Mouse (Mus musculus): ENCODE measurements around the gene Hist2h2be. TPM values are rescaled to one million over a fixed set of nuclear protein-coding genes. Genes with fewer than 3 reads are reported as not detected.

Gene Hist2h2be
- total and polyA plus RNA-seq, 3 experiments, result 1.8 to 3.2 TPM; not detected in 1

DNA sequence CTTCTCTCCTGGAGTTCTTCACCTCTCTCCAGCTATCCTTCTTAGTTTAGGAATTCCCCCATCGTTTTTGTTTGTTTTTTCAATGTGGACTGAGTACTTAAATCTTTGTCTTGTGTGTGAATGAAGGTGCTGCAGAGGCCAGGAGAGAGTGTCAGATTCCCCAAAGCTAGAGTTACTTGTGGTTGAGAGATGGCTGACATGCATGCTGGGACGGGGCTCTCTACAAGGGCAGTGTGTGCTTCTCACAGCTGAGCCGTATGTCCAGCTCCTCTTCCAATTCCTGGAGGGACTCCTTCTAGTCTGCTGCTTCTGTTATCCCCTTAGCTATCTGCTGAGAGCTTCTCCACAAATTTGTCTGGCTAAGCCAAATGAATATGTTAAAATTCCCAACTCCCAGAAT lies 14.9 kb downstream of the Hist2h2be start:
- Histone ChIP-seq H3K79me2 (ENCODE audit: control insufficient read depth, insufficient read depth, low read length, poor library complexity) (peaks cover 4% of the 10 kb centered on the region; the same call in 1 of the 2 replicates), H3K4me1 (ENCODE audit: control insufficient read depth in 1 of 2, insufficient read depth in 2 of 2, low read length in 2 of 2) (peaks cover 8 to 24% of the 10 kb centered on the region in 2 experiments), H3K27ac (ENCODE audit: control insufficient read depth, low read depth, low read length) (no peak overlapping the region), H3K9ac (ENCODE audit: control insufficient read depth, low read depth, low read length, poor library complexity, severe bottlenecking) (no peak overlapping the region), H3K4me3 (ENCODE audit: control insufficient read depth in 1 of 2, insufficient read depth in 1 of 2, low read depth in 2 of 2, low read length in 2 of 2) (no peak overlapping the region), H3K27me3 (ENCODE audit: control insufficient read depth in 1 of 2, insufficient read depth in 2 of 2, low read length in 2 of 2) (no peaks in the 10 kb centered on the region), H3K9me3 (replicated peaks; ENCODE audit: insufficient read depth, low read length) (no peaks in the 10 kb centered on the region), H3K36me3 (ENCODE audit: control insufficient read depth in 1 of 2, insufficient read depth in 2 of 2, low read length in 2 of 2) (peaks cover 0 to 23% of the 10 kb centered on the region in 2 experiments; a peak in 2 of 4 replicates)
- no peak for TF ChIP-seq SIN3A (IDR thresholded peaks at IDR 0.05; ENCODE audit: low read length)
- TF ChIP-seq MYB (IDR thresholded peaks at IDR 0.05; ENCODE audit: low read depth, low read length), result no peak
- TF ChIP-seq EP300 (IDR thresholded peaks at IDR 0.05; ENCODE audit: low read depth in 1 of 2, low read length in 2 of 2), result no peak
- no peak for TF ChIP-seq ZC3H11A (IDR thresholded peaks at IDR 0.05; ENCODE audit: low read depth, low read length)
- TF ChIP-seq UBTF (IDR thresholded peaks at IDR 0.05; ENCODE audit: borderline replicate concordance, insufficient read depth, low read depth, low read length), result no peak
- TF ChIP-seq E2F4 (IDR thresholded peaks at IDR 0.05; ENCODE audit: borderline replicate concordance, low read depth, low read length), result no peak
- no peak for TF ChIP-seq CHD2 (IDR thresholded peaks at IDR 0.05; ENCODE audit: low read length)
- TF ChIP-seq ELF1 (IDR thresholded peaks at IDR 0.05; ENCODE audit: low read depth, low read length), result no peak
- no peak for TF ChIP-seq NRF1 (IDR thresholded peaks at IDR 0.05; ENCODE audit: insufficient read depth, low read depth, low read length, poor library complexity, severe bottlenecking)
- no peak for TF ChIP-seq POLR2AphosphoS2 (IDR thresholded peaks at IDR 0.05; ENCODE audit: low read length)
- no peak for TF ChIP-seq CTCF (IDR thresholded peaks at IDR 0.05 in 2 of 3, conservative IDR thresholded peaks at IDR 0.05 in 1 of 3; ENCODE audit: control insufficient read depth in 1 of 3, insufficient read depth in 1 of 3, low read depth in 2 of 3, low read length in 3 of 3, poor library complexity in 1 of 3, severe bottlenecking in 1 of 3)
- no peak for TF ChIP-seq MAZ (IDR thresholded peaks at IDR 0.05; ENCODE audit: low read depth, low read length)
- TF ChIP-seq POLR2AphosphoS5 (IDR thresholded peaks at IDR 0.05; ENCODE audit: borderline replicate concordance, low read depth, low read length), result no peak
- no peak for TF ChIP-seq RAD21 (IDR thresholded peaks at IDR 0.05; ENCODE audit: low read depth, low read length)
- TF ChIP-seq HCFC1 (IDR thresholded peaks at IDR 0.05; ENCODE audit: low read depth, low read length), result no peak
- no peak for TF ChIP-seq BHLHE40 (IDR thresholded peaks at IDR 0.05; ENCODE audit: borderline replicate concordance, low read depth, low read length)
- no peak for TF ChIP-seq GATA1 (IDR thresholded peaks at IDR 0.05; ENCODE audit: low read depth, low read length)
- TF ChIP-seq GABPA (IDR thresholded peaks at IDR 0.05; ENCODE audit: low read depth, low read length), result no peak
- peak; percentile 46 for DNase-seq (ENCODE audit: low read depth, low spot score)

DNA sequence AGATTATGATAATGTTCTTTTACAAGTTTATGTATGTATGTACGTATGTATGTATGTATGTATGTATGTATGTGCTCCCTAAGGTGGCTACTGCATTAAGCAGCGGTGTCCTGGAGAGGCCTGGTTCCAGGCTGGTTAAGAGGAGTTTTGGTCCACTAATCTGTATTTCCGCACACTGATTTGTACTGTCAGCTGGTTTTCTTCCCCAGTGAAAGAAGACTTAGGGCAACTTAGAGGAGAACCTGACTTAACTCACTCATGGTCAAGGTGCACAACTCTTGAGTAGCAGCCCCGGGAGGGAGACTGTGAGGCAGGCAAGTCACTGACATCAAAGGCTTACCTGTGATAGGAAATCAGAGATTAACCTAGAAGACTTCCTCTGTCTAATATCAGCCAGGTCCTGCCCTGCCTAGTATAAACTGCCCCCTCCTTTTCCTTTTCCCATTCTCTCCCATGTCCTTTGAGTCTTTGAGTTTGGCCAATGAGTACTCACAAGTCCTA lies 16.0 kb downstream of the Hist2h2be start:
- Histone ChIP-seq H3K9ac (ENCODE audit: control insufficient read depth, low read depth, low read length, poor library complexity, severe bottlenecking) (peak overlapping the region; percentile 74), H3K27ac (ENCODE audit: control insufficient read depth, low read depth, low read length) (peak overlapping the region; percentile 93), H3K4me3 (ENCODE audit: control insufficient read depth in 1 of 2, insufficient read depth in 1 of 2, low read depth in 2 of 2, low read length in 2 of 2) (peak overlapping the region; percentile 1 to 57), H3K79me2 (ENCODE audit: control insufficient read depth, insufficient read depth, low read length, poor library complexity) (peaks cover 4% of the 10 kb centered on the region; the same call in 1 of the 2 replicates), H3K9me3 (replicated peaks; ENCODE audit: insufficient read depth, low read length) (no peaks in the 10 kb centered on the region), H3K36me3 (ENCODE audit: control insufficient read depth in 1 of 2, insufficient read depth in 2 of 2, low read length in 2 of 2) (peaks cover 0 to 23% of the 10 kb centered on the region in 2 experiments; a peak in 2 of 4 replicates), H3K4me1 (ENCODE audit: control insufficient read depth in 1 of 2, insufficient read depth in 2 of 2, low read length in 2 of 2) (peaks cover 0 to 23% of the 10 kb centered on the region in 2 experiments; a peak in 2 of 4 replicates), H3K27me3 (ENCODE audit: control insufficient read depth in 1 of 2, insufficient read depth in 2 of 2, low read length in 2 of 2) (no peaks in the 10 kb centered on the region)
- no peak for DNase-seq (ENCODE audit: low read depth, low spot score)
- TF ChIP-seq MEF2A (IDR thresholded peaks at IDR 0.05; ENCODE audit: extremely low read depth, insufficient replicate concordance, low read depth, low read length, poor library complexity, severe bottlenecking) (no peak), USF1 (IDR thresholded peaks at IDR 0.05; ENCODE audit: low read depth, low read length) (no peak), MYB (IDR thresholded peaks at IDR 0.05; ENCODE audit: low read depth, low read length) (no peak), MAFK (IDR thresholded peaks at IDR 0.05; ENCODE audit: borderline replicate concordance, low read depth, low read length) (no peak), GABPA (IDR thresholded peaks at IDR 0.05; ENCODE audit: low read depth, low read length) (no peak), GATA1 (IDR thresholded peaks at IDR 0.05; ENCODE audit: low read depth, low read length) (no peak), CHD1 (IDR thresholded peaks at IDR 0.05; ENCODE audit: low read depth, low read length) (no peak), CHD2 (IDR thresholded peaks at IDR 0.05; ENCODE audit: low read length) (no peak), ZNF384 (IDR thresholded peaks at IDR 0.05; ENCODE audit: low read depth, low read length) (no peak), USF2 (IDR thresholded peaks at IDR 0.05; ENCODE audit: borderline replicate concordance in 1 of 2, insufficient read depth in 1 of 2, low read depth in 1 of 2, low read length in 2 of 2) (no peak), POLR2A (IDR thresholded peaks at IDR 0.05; ENCODE audit: control insufficient read depth in 1 of 2, insufficient read depth in 1 of 2, low read depth in 1 of 2, low read length in 2 of 2, poor library complexity in 1 of 2) (no peak), RCOR1 (IDR thresholded peaks at IDR 0.05; ENCODE audit: low read depth, low read length) (no peak), SIN3A (IDR thresholded peaks at IDR 0.05; ENCODE audit: low read length) (no peak), MXI1 (IDR thresholded peaks at IDR 0.05; ENCODE audit: low read depth, low read length) (no peak), ZMIZ1 (IDR thresholded peaks at IDR 0.05; ENCODE audit: low read depth, low read length) (no peak), BHLHE40 (IDR thresholded peaks at IDR 0.05; ENCODE audit: borderline replicate concordance, low read depth, low read length) (no peak), NRF1 (IDR thresholded peaks at IDR 0.05; ENCODE audit: insufficient read depth, low read depth, low read length, poor library complexity, severe bottlenecking) (no peak), E2F4 (IDR thresholded peaks at IDR 0.05; ENCODE audit: borderline replicate concordance, low read depth, low read length) (no peak)

Data from MEL (cell line).